Mouse (Mus musculus): ENCODE measurements at regions not wholly inside any gene's neighbourhood (a gene's known extent, or its start where the extent isn't known, plus 50 kb on each side); places are given as distances from the start of the nearest gene placed in this dataset.
"Not testable (repeated sequence)": the region's sequence is repeated elsewhere in the genome, so short reads cannot be mapped to it uniquely, and the experiment has no call there.

DNA sequence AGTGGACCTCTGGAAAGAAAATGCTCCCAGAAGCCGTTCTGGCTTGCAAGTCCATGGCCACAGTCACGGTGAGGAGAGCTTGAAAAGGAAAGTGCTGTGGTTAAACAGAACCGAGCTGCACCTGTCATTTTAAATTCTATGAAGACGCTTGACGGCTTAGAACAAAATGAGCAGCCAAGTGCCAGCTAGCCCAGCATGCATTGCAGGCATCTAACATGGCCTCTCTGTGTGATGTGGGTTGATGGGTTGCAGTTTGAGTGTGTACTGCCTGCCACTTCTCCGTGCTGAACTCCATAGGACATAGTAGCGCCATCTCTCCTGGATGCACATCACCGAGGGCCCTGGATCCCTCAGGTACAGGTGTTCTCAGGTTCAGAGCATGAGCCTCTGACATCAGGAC is 189.1 kb downstream of the Diras2 start:
- DNase-seq = no peak

- DNase-seq = no peak
Measured at GRCm38 (mm10) chr13:52344383-52344782, 186.7 kb downstream of the Diras2 start.

- no peak for DNase-seq
Measured at GRCm38 (mm10) chr13:52344853-52345252, 186.2 kb downstream of the Diras2 start.

- DNase-seq = peak; percentile 36
Measured at GRCm38 (mm10) chr13:52345375-52346026, 185.6 kb downstream of the Diras2 start.

- DNase-seq = no peak
Measured at GRCm38 (mm10) chr13:52346027-52346375, 185.1 kb downstream of the Diras2 start.

GRCm38 (mm10) chr13:52347631-52348030 is 183.4 kb downstream of the Diras2 start:
- no peak for DNase-seq

GRCm38 (mm10) chr13:52349606-52350005 is 181.5 kb downstream of the Diras2 start:
- no peak for DNase-seq

GRCm38 (mm10) chr13:52352576-52352975 is 178.5 kb downstream of the Diras2 start:
- DNase-seq = no peak

GRCm38 (mm10) chr13:52353437-52353836 is 177.6 kb downstream of the Diras2 start:
- DNase-seq = no peak

DNA sequence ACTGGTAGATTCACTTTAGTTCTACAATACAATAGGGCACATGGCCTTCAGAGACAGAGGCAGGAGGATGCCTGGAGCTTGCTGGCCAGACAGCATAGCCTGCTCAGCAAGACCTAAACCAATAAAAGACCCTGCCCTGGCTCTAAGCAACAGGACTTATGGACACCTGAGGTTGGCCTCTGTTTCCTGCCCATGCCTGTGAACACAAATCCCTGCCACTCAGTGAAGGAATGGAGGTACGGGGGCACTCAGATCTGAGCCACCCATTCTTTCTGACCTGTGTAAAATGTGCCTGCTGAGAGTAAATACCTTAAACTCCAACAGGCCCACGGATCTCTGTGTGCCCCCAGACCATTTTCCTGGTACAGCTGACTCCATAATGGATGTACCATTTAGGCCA is 177.1 kb downstream of the Diras2 start:
- no peak for DNase-seq

- not testable (repeated sequence) for DNase-seq
Measured at GRCm38 (mm10) chr13:52355921-52356320, 175.2 kb downstream of the Diras2 start.

GRCm38 (mm10) chr13:52359332-52359731 is 171.7 kb downstream of the Diras2 start:
- not testable (repeated sequence) for DNase-seq

DNA sequence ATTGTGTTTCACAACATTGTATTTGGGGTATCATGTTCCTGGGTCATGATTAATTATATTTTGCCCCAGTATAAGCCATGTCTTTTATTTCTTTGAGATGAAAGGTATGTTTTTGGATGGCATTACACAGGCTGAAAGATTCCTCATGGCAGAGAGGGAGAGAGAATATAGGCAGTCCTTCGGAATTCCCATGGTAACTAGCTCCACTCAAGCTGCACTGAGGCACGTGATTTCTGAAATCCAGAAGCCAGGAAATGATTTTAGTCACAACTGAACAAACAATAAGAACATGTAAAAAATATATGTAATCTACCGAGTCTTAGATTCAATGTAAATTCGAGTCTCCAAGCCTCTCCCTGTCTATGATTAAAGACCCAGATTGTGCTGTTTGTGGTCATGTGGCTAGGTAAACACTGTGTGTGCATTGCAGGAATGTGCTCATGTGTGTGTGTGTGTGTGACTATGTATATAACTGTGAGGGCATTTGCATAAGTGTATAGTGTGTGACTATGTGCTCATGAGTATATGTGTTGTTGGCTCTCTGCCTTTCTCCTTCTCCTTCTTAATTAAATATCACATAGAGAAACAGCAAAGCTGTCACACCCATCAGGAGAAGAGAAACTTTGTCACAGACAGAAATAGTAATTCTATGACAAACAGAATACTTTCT is 169.8 kb downstream of the Diras2 start:
- no peak for DNase-seq

DNA sequence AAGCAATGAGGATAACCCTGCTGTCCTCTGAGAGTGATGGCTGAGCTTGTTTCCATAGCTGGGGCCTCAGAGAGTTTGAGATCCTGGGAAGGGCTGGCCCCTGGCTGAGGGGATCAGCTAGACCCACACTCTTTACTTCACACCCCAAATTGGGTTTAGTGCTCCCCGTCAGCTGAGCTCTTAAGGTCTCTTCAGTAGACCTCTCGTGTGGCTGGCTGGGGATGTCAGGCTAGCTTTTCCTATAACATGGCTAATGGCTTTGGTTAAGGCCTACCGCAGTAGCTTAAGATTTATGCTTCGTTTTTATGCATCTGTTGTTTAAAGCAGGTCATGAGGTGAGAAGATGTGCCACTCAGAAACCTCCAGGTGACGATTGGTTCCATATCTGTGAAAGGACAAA is 168.8 kb downstream of the Diras2 start:
- no peak for DNase-seq

GRCm38 (mm10) chr13:52369851-52370250 is 161.2 kb downstream of the Diras2 start:
- DNase-seq = no peak

- DNase-seq = no peak
Measured at GRCm38 (mm10) chr13:52371986-52372385, 159.1 kb downstream of the Diras2 start.

- no peak for DNase-seq
Measured at GRCm38 (mm10) chr13:52374781-52375180, 156.3 kb downstream of the Diras2 start.

DNA sequence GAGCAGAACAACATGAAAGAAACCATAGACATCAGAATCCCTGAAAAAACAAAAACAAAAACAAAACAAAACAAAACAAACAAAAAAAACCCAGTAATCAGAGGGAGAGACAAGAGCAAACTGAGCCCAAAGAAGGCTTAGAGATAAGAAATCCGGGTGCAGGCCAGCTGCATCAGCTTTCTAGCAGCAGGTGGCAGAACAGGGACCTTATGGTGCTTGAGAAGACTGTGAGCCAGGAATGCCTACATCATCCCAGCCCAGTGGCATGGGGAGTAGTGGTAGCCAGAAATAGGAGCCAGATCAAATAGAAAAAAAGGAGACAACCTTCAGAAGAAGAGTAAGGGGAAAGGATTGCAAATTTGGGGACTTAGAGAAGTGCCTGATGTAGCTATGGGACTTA is 152.8 kb downstream of the Diras2 start:
- no peak for DNase-seq

DNA sequence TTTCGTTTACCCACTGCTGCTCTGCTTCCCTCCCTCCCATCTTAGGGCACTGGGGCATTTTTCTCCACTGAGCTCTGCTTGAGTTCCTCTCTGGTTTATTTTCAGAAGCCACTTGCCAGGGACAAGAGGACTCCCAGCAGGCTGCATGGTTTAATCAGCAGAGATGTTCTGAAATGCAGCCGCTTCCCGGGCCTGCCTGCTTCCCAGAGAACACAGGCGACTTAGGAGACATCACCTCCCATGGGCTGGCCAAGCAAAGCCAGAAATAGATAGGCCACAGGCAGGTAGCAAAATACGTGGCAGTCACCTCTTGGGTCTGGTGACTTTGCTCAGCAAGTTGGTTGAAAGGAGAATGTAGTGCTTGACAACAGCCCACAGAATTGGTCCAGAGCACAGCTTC is 141.8 kb downstream of the Diras2 start:
- DNase-seq = no peak

DNA sequence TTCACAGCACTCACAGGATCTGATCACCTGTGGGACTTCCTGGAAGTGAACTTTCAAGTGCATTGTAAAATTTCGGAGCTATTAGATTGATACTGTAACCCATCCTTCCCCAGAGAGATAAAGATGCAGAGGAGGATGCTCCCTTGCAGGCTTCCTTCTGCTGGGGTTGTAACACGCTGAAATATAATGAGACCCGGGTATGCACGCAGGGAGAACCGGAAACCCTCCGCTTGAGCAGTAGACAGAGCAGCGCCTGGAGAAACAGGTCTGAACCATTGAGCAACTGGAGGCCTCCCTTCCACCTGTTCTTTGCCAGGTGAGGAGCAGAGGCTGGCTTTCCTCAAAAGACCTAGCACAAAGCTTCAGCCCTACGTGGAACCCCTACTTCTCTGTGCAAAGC is 135.3 kb downstream of the Diras2 start:
- DNase-seq = no peak

DNA sequence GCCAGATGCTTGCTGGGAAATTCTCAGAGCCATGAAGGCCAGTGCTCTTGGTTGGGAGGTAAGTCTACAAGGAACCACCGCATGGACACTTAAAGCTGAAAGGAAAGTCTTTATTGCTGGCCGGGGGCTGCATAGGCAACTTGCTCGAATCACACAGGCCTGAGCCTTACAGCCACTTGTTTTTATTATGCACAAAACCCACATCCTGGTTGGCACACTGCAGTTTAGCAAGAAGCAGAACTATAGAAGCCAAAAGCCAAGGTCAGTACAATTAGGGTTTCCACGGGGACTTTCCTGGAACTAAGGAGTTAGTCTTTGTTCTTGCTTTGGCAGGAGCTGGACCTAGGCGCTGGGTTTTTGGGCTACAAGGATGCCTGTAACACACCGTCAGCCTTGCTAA is 132.7 kb downstream of the Diras2 start:
- DNase-seq = no peak

DNA sequence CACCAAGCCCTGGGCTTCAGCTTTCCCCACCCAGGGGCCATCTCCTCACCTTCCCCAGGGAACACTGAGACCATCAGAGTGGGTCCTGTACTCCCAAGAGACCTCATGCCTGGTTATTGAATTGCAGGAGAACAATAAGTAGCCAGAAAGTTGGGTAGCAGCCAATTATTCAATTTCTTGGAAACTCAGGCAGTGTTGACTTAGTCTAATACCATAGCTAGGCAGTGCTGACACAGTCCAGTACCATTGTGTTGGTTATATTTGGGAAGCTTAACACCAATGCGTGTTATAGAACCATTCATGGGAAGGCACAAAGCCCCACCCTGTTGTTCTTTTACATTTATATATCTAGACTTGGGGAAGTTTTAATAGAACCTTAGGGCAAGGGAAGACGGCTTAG is 131.9 kb downstream of the Diras2 start:
- DNase-seq = no peak

DNA sequence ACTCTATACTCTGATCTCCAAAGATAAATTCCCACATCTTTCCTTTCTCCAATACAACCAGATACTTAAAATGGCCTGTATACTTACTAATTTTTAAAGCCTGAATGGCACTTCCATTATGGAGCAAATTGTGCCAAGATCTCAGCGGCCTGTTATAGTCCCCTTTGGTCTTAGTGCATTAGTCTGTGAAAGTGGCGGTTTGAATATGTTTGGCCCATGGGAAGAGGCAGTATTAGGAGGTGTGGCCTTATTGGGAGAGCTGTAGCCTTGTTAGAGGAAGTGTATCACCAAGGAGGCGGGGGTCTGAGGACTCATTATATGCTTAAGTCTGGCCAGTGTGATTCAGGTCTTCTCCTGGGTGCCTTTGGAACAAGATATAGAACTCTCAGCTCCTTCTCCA is 127.3 kb downstream of the Diras2 start:
- DNase-seq = no peak

DNA sequence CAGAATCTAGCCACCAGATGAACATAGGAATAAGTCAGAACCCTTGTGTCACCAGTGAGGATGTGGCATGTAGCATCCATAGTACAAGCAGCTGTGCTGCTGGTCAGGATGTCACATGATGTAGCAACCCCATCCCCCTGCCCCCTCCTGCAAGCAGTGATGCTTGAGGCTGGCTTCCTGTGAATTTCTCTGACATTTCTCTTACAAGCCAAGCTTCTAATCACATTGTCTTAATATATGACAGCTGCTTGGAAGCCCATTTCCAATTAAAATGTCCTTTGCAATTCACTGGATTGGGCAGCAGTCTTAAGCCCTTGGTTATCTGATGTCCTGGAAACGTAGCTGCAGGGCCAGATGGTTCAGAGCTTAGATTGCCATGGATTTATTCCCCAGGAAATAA is 114.8 kb downstream of the Diras2 start:
- DNase-seq = no peak

- no peak for DNase-seq
Measured at GRCm38 (mm10) chr13:52422456-52422855, 108.6 kb downstream of the Diras2 start.
